9 mouse cellular contexts compared by ENCODE assay signal in genomic region chr13:73970545-73971448, GRCm38 (mm10). TPM values are rescaled to one million over a fixed set of nuclear protein-coding genes. Genes with fewer than 3 reads are reported as not detected.
DNase-seq lines count a peak whose midpoint lies in the region; ATAC-seq and TF ChIP-seq lines count a peak whose summit lies in the region.
"Had no signal": no experiment of that assay in that cellular context is flagged by ENCODE, and none has a peak within 500 bp of the region (broad histone marks: within the 10 kb centered on the region; RNA-seq: fewer than 3 reads in every experiment).

No protein-coding gene starts in this region.

- H3K27ac ChIP-seq in forebrain, embryonic 16.5 days (ENCODE audit: low read length): no peak overlapping the region
- no peak overlapping the region for H3K27ac ChIP-seq in lung, embryonic 14.5 days (ENCODE audit: low read depth)

- no peak overlapping the region for H3K4me3 ChIP-seq in forebrain, embryonic 16.5 days (replicated peaks; ENCODE audit: low read length)
- H3K4me3 ChIP-seq in lung, embryonic 14.5 days (ENCODE audit: low read depth, low read length): no peak overlapping the region

- 47% methylated on average over 12 of the region's 12 CpGs for WGBS in forebrain, embryonic 16.5 days
- 17% methylated on average over 12 of the region's 12 CpGs for WGBS in lung, embryonic 14.5 days

- no peak overlapping the region for H3K9ac ChIP-seq in forebrain, embryonic 16.5 days (replicated peaks; ENCODE audit: low read depth, low read length)
- H3K9ac ChIP-seq in lung, embryonic 14.5 days: no peak overlapping the region

- H3K27me3 ChIP-seq in forebrain, embryonic 16.5 days (replicated peaks; ENCODE audit: control insufficient read depth, insufficient read depth, low read length): no peaks in the 10 kb centered on the region
- no peaks in the 10 kb centered on the region for H3K27me3 ChIP-seq in lung, embryonic 14.5 days (ENCODE audit: insufficient read depth, low read length)

- no peaks in the 10 kb centered on the region for H3K4me1 ChIP-seq in forebrain, embryonic 16.5 days (replicated peaks; ENCODE audit: control insufficient read depth, insufficient read depth, low read length)
- peaks cover 7% of the 10 kb centered on the region; the same call in 1 of the 2 replicates for H3K4me1 ChIP-seq in lung, embryonic 14.5 days (ENCODE audit: insufficient read depth)

- no peaks in the 10 kb centered on the region for H3K36me3 ChIP-seq in forebrain, embryonic 16.5 days (ENCODE audit: control insufficient read depth, insufficient read depth)
- H3K36me3 ChIP-seq in lung, embryonic 14.5 days (ENCODE audit: insufficient read depth): no peaks in the 10 kb centered on the region

- H3K4me2 ChIP-seq in forebrain, embryonic 16.5 days (ENCODE audit: low read length): no peak overlapping the region
- peak overlapping the region; percentile 35 for H3K4me2 ChIP-seq in lung, embryonic 14.5 days

- ATAC-seq in forebrain, embryonic 16.5 days: peak; percentile 93
- ATAC-seq in lung, embryonic 14.5 days (ENCODE audit: insufficient read depth): peak; percentile 87

- DNase-seq in NIH3T3 (ENCODE audit: low read depth): peak; percentile 76
- DNase-seq in cerebellum, adult 11-12 months: peak; percentile 42
- peak; percentile 90 for DNase-seq in heart, postnatal 4 days
- peak; percentile 66 for DNase-seq in layer of hippocampus, adult 11-12 months (ENCODE audit: low spot score)
- DNase-seq in lung, embryonic 14.5 days: peak; percentile 93
- DNase-seq in ovary, postnatal 10 days (ENCODE audit: low spot score): peak; percentile 18
- DNase-seq in urinary bladder, postnatal 14 days (ENCODE audit: low spot score): peak; percentile 66

- H3K9me3 ChIP-seq in forebrain, embryonic 16.5 days (ENCODE audit: control insufficient read depth, low read length): no peaks in the 10 kb centered on the region
- H3K9me3 ChIP-seq in lung, embryonic 14.5 days (ENCODE audit: low read depth, low read length): no peaks in the 10 kb centered on the region

- peak; percentile 87 for TF ChIP-seq CTCF in lung, embryonic 14.5 days (IDR thresholded peaks at IDR 0.05; ENCODE audit: low read depth)

RNA-seq across cellular contexts. Expression of gene Zdhhc11, which starts 7.1 kb away (rescaled TPM):
- not detected in 2 replicates for polyA plus RNA-seq in forebrain, embryonic 16.5 days (2015; fragmentation: Nextera tagmentation; extraction: Ambion mirVana)
- not detected for total RNA-seq in heart, postnatal 4 days (2021)
- polyA plus RNA-seq in lung, embryonic 14.5 days (2014; fragmentation: Nextera tagmentation; extraction: Ambion mirVana): not detected in 2 replicates
- total RNA-seq: neutrophil, adult 5-6 weeks had no signal

RNA-seq across cellular contexts. Expression of gene Brd9, which starts 33.2 kb away (rescaled TPM):
- polyA plus RNA-seq in forebrain, embryonic 16.5 days (2015; fragmentation: Nextera tagmentation; extraction: Ambion mirVana): 102 and 104 TPM in 2 replicates
- total RNA-seq in heart, postnatal 4 days (2021): 10 to 100 TPM; 39.3 to 41.8 TPM
- polyA plus RNA-seq in lung, embryonic 14.5 days (2014; fragmentation: Nextera tagmentation; extraction: Ambion mirVana): 47.9 and 53.2 TPM in 2 replicates

RNA-seq across cellular contexts. Expression of gene Trip13, which starts 33.2 kb away (rescaled TPM):
- polyA plus RNA-seq in forebrain, embryonic 16.5 days (2015; fragmentation: Nextera tagmentation; extraction: Ambion mirVana): 16.5 and 18.9 TPM in 2 replicates
- 10 to 100 TPM; 11.8 to 14.3 TPM for total RNA-seq in heart, postnatal 4 days (2021)
- 53.1 and 61.2 TPM in 2 replicates for polyA plus RNA-seq in lung, embryonic 14.5 days (2014; fragmentation: Nextera tagmentation; extraction: Ambion mirVana)

RNA-seq across cellular contexts. Expression of gene Tppp, which starts 38.4 kb away (rescaled TPM):
- 9.6 and 10.7 TPM in 2 replicates for polyA plus RNA-seq in forebrain, embryonic 16.5 days (2015; fragmentation: Nextera tagmentation; extraction: Ambion mirVana)
- 10 to 100 TPM; 11.9 to 13.7 TPM for total RNA-seq in heart, postnatal 4 days (2021)
- polyA plus RNA-seq in lung, embryonic 14.5 days (2014; fragmentation: Nextera tagmentation; extraction: Ambion mirVana): 1.0 and 1.4 TPM in 2 replicates

Comparison
In these comparisons a context has a peak if more than half of its experiments do, and no peak if none do; other contexts are left out.
1. DNase-seq: peak in every context shown above with its lines; median percentile 93 in lung, embryonic 14.5 days; 90 in heart, postnatal 4 days; 76 in NIH3T3; 66 in layer of hippocampus, adult 11-12 months; 66 in urinary bladder, postnatal 14 days; 42 in cerebellum, adult 11-12 months; 18 in ovary, postnatal 10 days.